Mouse (Mus musculus): ENCODE data around the gene Zfp458. TPM values are rescaled to one million over a fixed set of nuclear protein-coding genes. Genes with fewer than 3 reads are reported as not detected.
"Not testable (repeated sequence)": the region's sequence is repeated elsewhere in the genome, so short reads cannot be mapped to it uniquely, and the experiment has no call there.

Gene Zfp458
- polyA plus RNA-seq (2014; fragmentation: Nextera tagmentation; extraction: Ambion mirVana): 6.2 and 6.7 TPM in 2 replicates

- Histone ChIP-seq H3K4me2 (replicated peaks) (no peak within 1 kb of the TSS), H3K9me3 (ENCODE audit: control insufficient read depth, low read length) (no peaks in the 10 kb centered on the region), H3K27me3 (ENCODE audit: control insufficient read depth, insufficient read depth, low read length) (no peaks in the 10 kb centered on the region), H3K27ac (no peak within 1 kb of the TSS), H3K9ac (no peak within 1 kb of the TSS), H3K4me3 (replicated peaks; ENCODE audit: low read length) (no peak within 1 kb of the TSS), H3K36me3 (replicated peaks; ENCODE audit: control insufficient read depth, insufficient read depth) (no peaks in the 10 kb centered on the region), H3K4me1 (replicated peaks; ENCODE audit: control insufficient read depth, insufficient read depth, low read length) (no peaks in the 10 kb centered on the region)
- ATAC-seq (ENCODE audit: low FRiP score) (peak; percentile 48; the same call in 1 of the 2 replicates), DNase-seq (ENCODE audit: low spot score) (peak; percentile 28)
- WGBS: 52% methylated on average over 7 of the region's 7 CpGs
Measured at GRCm38 (mm10) chr13:67278314-67278713, at the start of gene Zfp458. Gene Zfp458, minus strand, starts transcription at chr13:67278466.

- Histone ChIP-seq H3K4me3 (replicated peaks; ENCODE audit: low read length) (peak overlapping the region; percentile 54), H3K36me3 (replicated peaks; ENCODE audit: control insufficient read depth, insufficient read depth) (no peaks in the 10 kb centered on the region), H3K4me1 (replicated peaks; ENCODE audit: control insufficient read depth, insufficient read depth, low read length) (peaks cover 9% of the 10 kb centered on the region; the same call in 1 of the 2 replicates), H3K9me3 (ENCODE audit: control insufficient read depth, low read length) (peaks cover 3% of the 10 kb centered on the region; the same call in 1 of the 2 replicates), H3K27me3 (ENCODE audit: control insufficient read depth, insufficient read depth, low read length) (no peaks in the 10 kb centered on the region), H3K9ac (peak overlapping the region; percentile 72), H3K27ac (peak overlapping the region; percentile 57), H3K4me2 (replicated peaks) (peak overlapping the region; percentile 63)
- DNase-seq (ENCODE audit: low spot score): peak; percentile 43
- WGBS: 29% methylated on average over 5 of the region's 5 CpGs
- ATAC-seq (ENCODE audit: low FRiP score): peak; percentile 61; the same call in 1 of the 2 replicates
Measured at GRCm38 (mm10) chr13:67306718-67307117, 28.5 kb upstream of the Zfp458 start.

GRCm38 (mm10) chr13:67305822-67306672 lies 27.8 kb upstream of the Zfp458 start, which contains the start of gene Zfp457:
Gene Zfp457, minus strand, starts transcription at chr13:67306485.
- Histone ChIP-seq H3K9me3 (ENCODE audit: control insufficient read depth, low read length) (no peaks in the 10 kb centered on the region), H3K4me1 (replicated peaks; ENCODE audit: control insufficient read depth, insufficient read depth, low read length) (peaks cover 9% of the 10 kb centered on the region; the same call in 1 of the 2 replicates), H3K27me3 (ENCODE audit: control insufficient read depth, insufficient read depth, low read length) (no peaks in the 10 kb centered on the region), H3K4me2 (replicated peaks) (peak within 1 kb of the TSS; percentile 63), H3K36me3 (replicated peaks; ENCODE audit: control insufficient read depth, insufficient read depth) (no peaks in the 10 kb centered on the region), H3K4me3 (replicated peaks; ENCODE audit: low read length) (peak within 1 kb of the TSS; percentile 54), H3K27ac (peak within 1 kb of the TSS; percentile 57), H3K9ac (peak within 1 kb of the TSS; percentile 72)
- WGBS: 10% methylated on average over 16 of the region's 16 CpGs
- DNase-seq (ENCODE audit: low spot score) (peak; percentile 96), ATAC-seq (ENCODE audit: low FRiP score) (peak; percentile 99)

GRCm38 (mm10) chr13:67269383-67270065 lies 8.7 kb downstream of the Zfp458 start:
- not testable (repeated sequence) for DNase-seq (ENCODE audit: low spot score)

DNA sequence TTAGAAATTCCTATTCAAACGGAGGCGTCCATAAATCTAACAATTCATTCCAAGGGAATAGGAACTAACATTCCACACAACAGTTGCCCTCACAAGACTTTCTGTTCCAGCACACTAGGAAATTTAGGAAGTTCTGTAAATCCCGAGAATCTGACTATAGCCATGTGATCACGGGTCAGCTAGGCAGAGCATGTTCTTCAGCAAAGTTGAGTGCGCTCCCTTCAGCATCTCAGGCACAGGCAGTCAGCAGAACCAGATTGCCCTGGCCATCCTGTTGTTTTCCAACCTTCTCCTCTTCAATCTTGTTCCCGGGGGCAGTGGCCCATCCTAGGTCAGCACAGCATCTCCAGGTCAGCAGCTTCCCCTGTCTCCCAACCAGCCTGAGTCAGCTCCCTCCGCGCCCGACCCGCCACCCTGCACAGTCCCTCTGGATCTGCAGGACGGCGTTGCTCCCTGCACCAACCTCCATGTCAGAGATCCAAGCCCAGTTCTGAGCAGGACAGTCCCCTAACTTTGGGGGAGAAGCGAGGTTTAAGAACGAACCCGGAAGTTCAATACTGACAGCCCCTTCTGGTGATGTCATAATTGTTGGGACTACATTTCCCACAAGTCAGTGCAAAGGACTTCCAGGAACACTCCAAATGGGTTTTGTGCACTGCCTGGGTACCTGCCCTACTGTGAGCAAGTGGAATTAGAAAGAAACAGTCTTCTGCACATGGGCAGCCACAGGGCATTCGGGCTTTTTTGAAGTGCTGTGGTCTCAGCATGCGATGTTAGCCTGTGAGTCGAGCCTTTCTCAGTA lies 9.5 kb downstream of the Zfp458 start:
- Histone ChIP-seq H3K36me3 (replicated peaks; ENCODE audit: control insufficient read depth, insufficient read depth) (no peaks in the 10 kb centered on the region), H3K4me3 (replicated peaks; ENCODE audit: low read length) (peak overlapping the region; percentile 58), H3K27ac (peak overlapping the region; percentile 68; the same call in 1 of the 2 replicates), H3K9ac (peak overlapping the region; percentile 62), H3K27me3 (ENCODE audit: control insufficient read depth, insufficient read depth, low read length) (no peaks in the 10 kb centered on the region), H3K9me3 (ENCODE audit: control insufficient read depth, low read length) (peaks cover 18% of the 10 kb centered on the region), H3K4me2 (replicated peaks) (peak overlapping the region; percentile 82), H3K4me1 (replicated peaks; ENCODE audit: control insufficient read depth, insufficient read depth, low read length) (peaks cover 8% of the 10 kb centered on the region)
- DNase-seq (ENCODE audit: low spot score) (peak; percentile 87), ATAC-seq (ENCODE audit: low FRiP score) (peak; percentile 99)
- WGBS: 7% methylated on average over 18 of the region's 18 CpGs

More at GRCm38 (mm10) chr13:67269383-67270065, 8.7 kb downstream of the Zfp458 start:
- Histone ChIP-seq H3K27ac (peak overlapping the region; percentile 68; the same call in 1 of the 2 replicates), H3K9me3 (ENCODE audit: control insufficient read depth, low read length) (peaks cover 12% of the 10 kb centered on the region), H3K4me2 (replicated peaks) (peak overlapping the region; percentile 82), H3K9ac (peak overlapping the region; percentile 62), H3K4me3 (replicated peaks; ENCODE audit: low read length) (peak overlapping the region; percentile 58)
- H3K27me3 ChIP-seq (ENCODE audit: control insufficient read depth, insufficient read depth, low read length); H3K4me1 ChIP-seq (replicated peaks; ENCODE audit: control insufficient read depth, insufficient read depth, low read length); H3K36me3 ChIP-seq (replicated peaks; ENCODE audit: control insufficient read depth, insufficient read depth): not testable (repeated sequence)
- ATAC-seq (ENCODE audit: low FRiP score): peak; percentile 63
- WGBS: 52% methylated on average over 8 of the region's 9 CpGs

GRCm38 (mm10) chr13:67214015-67214607 lies 64.2 kb downstream of the Zfp458 start:
- Histone ChIP-seq H3K4me2 (replicated peaks) (no peak overlapping the region), H3K4me3 (replicated peaks; ENCODE audit: low read length) (no peak overlapping the region), H3K27me3 (ENCODE audit: control insufficient read depth, insufficient read depth, low read length) (no peaks in the 10 kb centered on the region), H3K36me3 (replicated peaks; ENCODE audit: control insufficient read depth, insufficient read depth) (no peaks in the 10 kb centered on the region), H3K9ac (no peak overlapping the region), H3K27ac (no peak overlapping the region), H3K4me1 (replicated peaks; ENCODE audit: control insufficient read depth, insufficient read depth, low read length) (no peaks in the 10 kb centered on the region), H3K9me3 (ENCODE audit: control insufficient read depth, low read length) (no peaks in the 10 kb centered on the region)
- ATAC-seq (ENCODE audit: low FRiP score) (no peak), DNase-seq (ENCODE audit: low spot score) (no peak)
- WGBS: 65% methylated on average over 4 of the region's 4 CpGs

Other genes starting within 250 kb of the Zfp458 start
- 8.0 and 10.6 TPM in 2 replicates for gene Zfp712, start 217.3 kb downstream of the Zfp458 start, polyA plus RNA-seq (2014; fragmentation: Nextera tagmentation; extraction: Ambion mirVana)
- gene Zfp708, start 180.5 kb downstream of the Zfp458 start, polyA plus RNA-seq (2014; fragmentation: Nextera tagmentation; extraction: Ambion mirVana): 9.7 and 11.0 TPM in 2 replicates
- 1.8 and 2.4 TPM in 2 replicates for gene Gm28557, start 169.9 kb downstream of the Zfp458 start, polyA plus RNA-seq (2014; fragmentation: Nextera tagmentation; extraction: Ambion mirVana)
- gene Rslcan18, start 162.2 kb downstream of the Zfp458 start, polyA plus RNA-seq (2014; fragmentation: Nextera tagmentation; extraction: Ambion mirVana): 0.09 TPM in 1 of 2 replicates, not detected in the other
- gene Zfp759, start 156.8 kb downstream of the Zfp458 start, polyA plus RNA-seq (2014; fragmentation: Nextera tagmentation; extraction: Ambion mirVana): 5.7 and 5.8 TPM in 2 replicates
- gene Rsl1, start 105.3 kb downstream of the Zfp458 start, polyA plus RNA-seq (2014; fragmentation: Nextera tagmentation; extraction: Ambion mirVana): 4.4 and 5.1 TPM in 2 replicates
- gene Zfp455, start 84.0 kb downstream of the Zfp458 start, polyA plus RNA-seq (2014; fragmentation: Nextera tagmentation; extraction: Ambion mirVana): 2.1 and 2.3 TPM in 2 replicates
- 1.2 and 1.3 TPM in 2 replicates for gene Zfp457, start 28.0 kb upstream of the Zfp458 start, polyA plus RNA-seq (2014; fragmentation: Nextera tagmentation; extraction: Ambion mirVana)
- 1.9 and 2.3 TPM in 2 replicates for gene Zfp595, start 54.1 kb upstream of the Zfp458 start, polyA plus RNA-seq (2014; fragmentation: Nextera tagmentation; extraction: Ambion mirVana)
- not detected in 2 replicates for gene Gm28044, start 82.1 kb upstream of the Zfp458 start, polyA plus RNA-seq (2014; fragmentation: Nextera tagmentation; extraction: Ambion mirVana)
- gene Zfp953, start 82.1 kb upstream of the Zfp458 start, polyA plus RNA-seq (2014; fragmentation: Nextera tagmentation; extraction: Ambion mirVana): 0.79 and 0.93 TPM in 2 replicates
- gene Gm28041, start 97.3 kb upstream of the Zfp458 start, polyA plus RNA-seq (2014; fragmentation: Nextera tagmentation; extraction: Ambion mirVana): not detected in 2 replicates
- gene Zfp456, start 97.3 kb upstream of the Zfp458 start, polyA plus RNA-seq (2014; fragmentation: Nextera tagmentation; extraction: Ambion mirVana): 0.80 and 1.4 TPM in 2 replicates
- gene Zfp429, start 121.4 kb upstream of the Zfp458 start, polyA plus RNA-seq (2014; fragmentation: Nextera tagmentation; extraction: Ambion mirVana): 2.9 and 3.4 TPM in 2 replicates
- 0.36 and 0.90 TPM in 2 replicates for gene Zfp459, start 143.0 kb upstream of the Zfp458 start, polyA plus RNA-seq (2014; fragmentation: Nextera tagmentation; extraction: Ambion mirVana)
- 6.9 and 8.0 TPM in 2 replicates for gene Zfp874a, start 173.2 kb upstream of the Zfp458 start, polyA plus RNA-seq (2014; fragmentation: Nextera tagmentation; extraction: Ambion mirVana)
- 2.1 and 2.3 TPM in 2 replicates for gene Zfp874b, start 205.8 kb upstream of the Zfp458 start, polyA plus RNA-seq (2014; fragmentation: Nextera tagmentation; extraction: Ambion mirVana)
- 9.5 and 11.8 TPM in 2 replicates for gene Zfp58, start 222.1 kb upstream of the Zfp458 start, polyA plus RNA-seq (2014; fragmentation: Nextera tagmentation; extraction: Ambion mirVana)
- not detected in 2 replicates for gene Gm26965, start 247.7 kb upstream of the Zfp458 start, polyA plus RNA-seq (2014; fragmentation: Nextera tagmentation; extraction: Ambion mirVana)
- 36.3 and 40.2 TPM in 2 replicates for gene Zfp87, start 247.7 kb upstream of the Zfp458 start, polyA plus RNA-seq (2014; fragmentation: Nextera tagmentation; extraction: Ambion mirVana)

All from hindbrain, embryonic 14.5 days (tissue).